Mouse (Mus musculus): ENCODE results near the gene Prg2. TPM values are rescaled to one million over a fixed set of nuclear protein-coding genes. Genes with fewer than 3 reads are reported as not detected.

The Prg2 gene
- polyA plus RNA-seq, 2 experiments = 21.8 to 62.4 TPM

GRCm38 (mm10) chr2:85014588-85014982, 34.3 kb downstream of the Prg2 start:
- ATAC-seq (ENCODE audit: insufficient read depth) = no peak

DNA sequence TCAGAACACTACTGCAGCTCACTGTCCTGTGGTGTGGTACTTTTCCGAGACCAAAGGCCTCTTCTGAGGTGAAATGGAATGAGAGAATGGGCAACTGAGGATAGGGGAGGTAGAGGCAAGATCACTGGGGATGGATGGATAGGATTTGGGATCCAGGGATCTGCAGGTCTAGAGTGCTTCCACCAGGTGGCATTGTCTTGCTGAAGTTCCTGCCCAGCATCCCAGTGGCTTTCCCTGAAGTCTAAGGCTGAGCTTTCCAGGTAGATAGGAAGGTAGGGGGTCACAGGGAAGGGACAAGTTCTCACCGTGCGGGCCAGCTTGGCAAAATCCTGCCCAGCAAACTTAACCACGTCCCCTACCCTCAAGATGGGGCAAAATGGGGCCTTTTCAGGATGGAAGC, 41.8 kb downstream of the Prg2 start:
- Histone ChIP-seq H3K4me1 (replicated peaks; ENCODE audit: control insufficient read depth in 2 of 2, insufficient read depth in 2 of 2, low read length in 1 of 2) (peaks cover 0 to 2% of the 10 kb centered on the region in 2 experiments; a peak in 2 of 4 replicates), H3K4me2 (ENCODE audit: low read depth) (no peak overlapping the region), H3K27me3 (ENCODE audit: control insufficient read depth, insufficient read depth, low read length) (no peaks in the 10 kb centered on the region), H3K4me3 (ENCODE audit: insufficient read depth in 1 of 2, low read depth in 2 of 2, low read length in 2 of 2) (no peak overlapping the region), H3K9me3 (ENCODE audit: control insufficient read depth, low read length) (no peaks in the 10 kb centered on the region), H3K36me3 (replicated peaks; ENCODE audit: control insufficient read depth, insufficient read depth, low read depth) (no peaks in the 10 kb centered on the region), H3K27ac (no peak overlapping the region), H3K9ac (replicated peaks) (no peak overlapping the region)
- ATAC-seq (ENCODE audit: insufficient read depth) (no peak), DNase-seq (ENCODE audit: low read depth in 3 of 3, low spot score in 3 of 3) (no peak)
- TF ChIP-seq EP300 (IDR thresholded peaks at IDR 0.05; ENCODE audit: low read depth) (no peak), CTCF (IDR thresholded peaks at IDR 0.05; ENCODE audit: low read depth) (peak; percentile 77)
- WGBS (ENCODE audit: insufficient replicate concordance) = 18% methylated on average over 4 of the region's 4 CpGs

More at GRCm38 (mm10) chr2:85014588-85014982, 34.3 kb downstream of the Prg2 start:
- 49% methylated on average over 3 of the region's 3 CpGs for WGBS (ENCODE audit: insufficient replicate concordance)
- Histone ChIP-seq H3K27me3 (ENCODE audit: control insufficient read depth, insufficient read depth, low read length) (no peaks in the 10 kb centered on the region), H3K9me3 (ENCODE audit: control insufficient read depth, low read length) (no peaks in the 10 kb centered on the region), H3K4me2 (ENCODE audit: low read depth) (peak overlapping the region; percentile 20; the same call in 1 of the 2 replicates), H3K4me1 (replicated peaks; ENCODE audit: control insufficient read depth in 2 of 2, insufficient read depth in 2 of 2, low read length in 1 of 2) (peaks cover 46 to 49% of the 10 kb centered on the region in 2 experiments), H3K4me3 (ENCODE audit: insufficient read depth in 1 of 2, low read depth in 2 of 2, low read length in 2 of 2) (no peak overlapping the region), H3K36me3 (replicated peaks; ENCODE audit: control insufficient read depth, insufficient read depth, low read depth) (no peaks in the 10 kb centered on the region), H3K9ac (replicated peaks) (no peak overlapping the region; the same call in 1 of the 2 replicates), H3K27ac (peak overlapping the region; percentile 29)
- no peak for TF ChIP-seq CTCF (IDR thresholded peaks at IDR 0.05; ENCODE audit: low read depth)
- no peak for DNase-seq (ENCODE audit: low read depth in 3 of 3, low spot score in 3 of 3)

DNA sequence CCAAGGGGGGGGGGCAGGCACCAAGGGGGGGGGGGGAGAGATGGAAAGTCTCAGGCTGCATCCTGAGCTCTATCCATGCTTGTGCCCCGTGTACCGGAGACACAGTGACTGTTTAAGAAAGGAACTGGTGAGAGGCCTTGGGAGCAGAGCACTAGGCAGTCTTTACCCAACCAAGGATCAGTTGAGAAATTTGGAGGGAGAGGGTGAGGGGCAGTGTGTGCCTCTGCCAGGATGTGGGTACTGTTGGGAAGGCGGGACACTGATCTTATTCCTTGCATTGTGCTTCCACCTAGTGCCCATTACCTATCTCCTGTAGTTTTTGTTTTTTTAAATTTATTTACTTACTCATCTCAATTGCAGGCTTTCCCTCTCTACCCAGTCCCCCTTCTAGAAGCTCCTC, 45.9 kb downstream of the Prg2 start:
- H3K9me3 ChIP-seq (ENCODE audit: control insufficient read depth, low read length) = no peaks in the 10 kb centered on the region
- TF ChIP-seq CTCF (IDR thresholded peaks at IDR 0.05; ENCODE audit: low read depth) (no peak), EP300 (IDR thresholded peaks at IDR 0.05; ENCODE audit: low read depth) (no peak)
- no peak overlapping the region for H3K4me3 ChIP-seq (ENCODE audit: insufficient read depth in 1 of 2, low read depth in 2 of 2, low read length in 2 of 2)
- no peak overlapping the region for H3K27ac ChIP-seq
- H3K4me1 ChIP-seq (replicated peaks; ENCODE audit: control insufficient read depth in 2 of 2, insufficient read depth in 2 of 2, low read length in 1 of 2) = peaks cover 0 to 2% of the 10 kb centered on the region in 2 experiments; a peak in 2 of 4 replicates
- H3K4me2 ChIP-seq (ENCODE audit: low read depth) = no peak overlapping the region
- H3K9ac ChIP-seq (replicated peaks) = no peak overlapping the region
- no peaks in the 10 kb centered on the region for H3K27me3 ChIP-seq (ENCODE audit: control insufficient read depth, insufficient read depth, low read length)
- no peak for DNase-seq (ENCODE audit: low read depth in 3 of 3, low spot score in 3 of 3)
- 67% methylated on average over 3 of the region's 3 CpGs for WGBS (ENCODE audit: insufficient replicate concordance)
- no peak for ATAC-seq (ENCODE audit: insufficient read depth)
- no peaks in the 10 kb centered on the region for H3K36me3 ChIP-seq (replicated peaks; ENCODE audit: control insufficient read depth, insufficient read depth, low read depth)

GRCm38 (mm10) chr2:85027281-85027680, 47.0 kb downstream of the Prg2 start:
- Histone ChIP-seq H3K36me3 (replicated peaks; ENCODE audit: control insufficient read depth, insufficient read depth, low read depth) (no peaks in the 10 kb centered on the region), H3K4me3 (ENCODE audit: insufficient read depth in 1 of 2, low read depth in 2 of 2, low read length in 2 of 2) (no peak overlapping the region), H3K9ac (replicated peaks) (no peak overlapping the region), H3K9me3 (ENCODE audit: control insufficient read depth, low read length) (no peaks in the 10 kb centered on the region), H3K4me2 (ENCODE audit: low read depth) (no peak overlapping the region), H3K27me3 (ENCODE audit: control insufficient read depth, insufficient read depth, low read length) (no peaks in the 10 kb centered on the region), H3K27ac (no peak overlapping the region), H3K4me1 (replicated peaks; ENCODE audit: control insufficient read depth in 2 of 2, insufficient read depth in 2 of 2, low read length in 1 of 2) (peaks cover 0 to 2% of the 10 kb centered on the region in 2 experiments; a peak in 2 of 4 replicates)
- TF ChIP-seq CTCF (IDR thresholded peaks at IDR 0.05; ENCODE audit: low read depth) (no peak), EP300 (IDR thresholded peaks at IDR 0.05; ENCODE audit: low read depth) (no peak)
- DNase-seq (ENCODE audit: low read depth in 3 of 3, low spot score in 3 of 3) = no peak
- WGBS (ENCODE audit: insufficient replicate concordance) = 18% methylated on average over 5 of the region's 5 CpGs
- no peak for ATAC-seq (ENCODE audit: insufficient read depth)

- H3K27me3 ChIP-seq (ENCODE audit: control insufficient read depth, insufficient read depth, low read length) = peaks cover 11% of the 10 kb centered on the region
- no peaks in the 10 kb centered on the region for H3K36me3 ChIP-seq (replicated peaks; ENCODE audit: control insufficient read depth, insufficient read depth, low read depth)
- no peak overlapping the region for H3K4me2 ChIP-seq (ENCODE audit: low read depth)
- TF ChIP-seq EP300 (IDR thresholded peaks at IDR 0.05; ENCODE audit: low read depth) (no peak), CTCF (IDR thresholded peaks at IDR 0.05; ENCODE audit: low read depth) (no peak)
- peaks cover 0 to 2% of the 10 kb centered on the region in 2 experiments; a peak in 2 of 4 replicates for H3K4me1 ChIP-seq (replicated peaks; ENCODE audit: control insufficient read depth in 2 of 2, insufficient read depth in 2 of 2, low read length in 1 of 2)
- no peak overlapping the region for H3K27ac ChIP-seq
- H3K9me3 ChIP-seq (ENCODE audit: control insufficient read depth, low read length) = no peaks in the 10 kb centered on the region
- WGBS (ENCODE audit: insufficient replicate concordance) = 54% methylated on average over 6 of the region's 6 CpGs
- H3K9ac ChIP-seq (replicated peaks) = no peak overlapping the region
- ATAC-seq (ENCODE audit: insufficient read depth) (no peak), DNase-seq (ENCODE audit: low read depth in 3 of 3, low spot score in 3 of 3) (no peak)
- no peak overlapping the region for H3K4me3 ChIP-seq (ENCODE audit: insufficient read depth in 1 of 2, low read depth in 2 of 2, low read length in 2 of 2)
Observed at GRCm38 (mm10) chr2:85029897-85030296, 49.6 kb downstream of the Prg2 start.

All from liver, embryonic 14.5 days (tissue).